Mouse (Mus musculus) ovary, postnatal 14 days (tissue): Measurements from ENCODE around the gene Olfr1276.

Experiments
- DNase-seq: peaks from one replicate; pipeline ENCODE4 v3.0.0; 2022; ENCODE audit warnings: low spot score

Olfr1276 gene

DNA sequence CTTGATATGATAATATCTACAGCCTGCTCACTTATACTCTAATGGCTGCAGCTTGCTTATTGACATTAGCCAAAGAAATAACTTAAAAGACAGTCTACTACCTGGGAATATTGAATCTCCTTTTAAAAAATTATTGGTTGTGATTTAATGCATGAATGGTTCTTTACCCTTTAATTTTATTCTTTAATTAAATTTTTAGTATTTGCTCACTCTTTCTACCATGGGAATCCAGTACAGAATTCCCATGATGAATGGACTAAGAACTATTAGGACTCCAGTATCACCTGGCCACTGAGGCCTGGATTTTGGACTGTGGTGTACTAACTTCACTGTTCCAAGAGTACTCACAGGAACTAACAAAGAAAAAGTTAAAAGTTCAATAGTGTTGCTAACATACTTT, at the start of gene Olfr1276:
Gene Olfr1276, plus strand, starts transcription at position 301 of the 400 bp plus-strand sequence.
- no peak for DNase-seq

DNA sequence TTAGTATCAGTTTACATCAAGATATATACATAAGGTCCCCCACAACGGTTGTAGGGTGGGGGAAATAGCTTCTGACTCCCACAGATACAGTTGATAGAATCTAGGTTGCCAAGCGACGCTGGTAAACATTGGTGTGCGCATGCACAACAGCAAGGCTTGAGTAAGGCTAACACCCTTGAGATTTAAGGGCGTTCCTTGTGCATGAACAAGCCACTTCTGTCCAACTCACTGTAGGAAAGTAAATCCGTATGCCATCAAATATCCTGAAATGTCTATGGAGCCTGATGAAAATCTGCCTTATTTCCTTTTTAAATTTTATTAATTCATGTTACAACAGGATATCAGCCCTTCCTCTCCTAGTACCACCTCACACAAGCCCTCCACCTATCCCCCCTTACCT, 24.8 kb upstream of the Olfr1276 start, which contains the start of gene 4930430A15Rik:
Gene 4930430A15Rik, minus strand, starts transcription at position 101 of the 400 bp plus-strand sequence.
- DNase-seq, result no peak

DNA sequence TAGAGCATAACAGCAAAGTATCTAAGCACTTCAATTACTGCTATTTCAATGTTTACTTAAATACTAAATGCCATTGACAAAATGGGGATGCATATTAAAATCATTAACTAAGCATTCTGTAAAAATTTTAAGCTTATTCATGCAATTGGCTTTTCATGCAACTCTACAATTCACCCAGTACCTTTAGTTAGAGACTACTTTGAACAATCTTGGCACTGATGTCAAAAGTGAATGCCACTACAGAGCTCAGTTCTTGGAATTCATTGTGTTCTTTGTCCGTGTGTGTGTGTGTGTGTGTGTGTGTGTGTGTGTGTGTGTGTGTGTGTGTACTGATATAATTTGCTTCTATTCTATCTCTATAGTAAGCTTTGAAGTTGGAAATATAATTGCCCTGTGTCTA, 19.1 kb upstream of the Olfr1276 start, which contains the start of gene Olfr1275:
Gene Olfr1275, minus strand, starts transcription at position 101 of the 400 bp plus-strand sequence.
- DNase-seq, result no peak

- DNase-seq, result no peak
Measured at GRCm38 (mm10) chr2:111274006-111274405, 19.7 kb downstream of the Olfr1276 start, which contains the start of gene Olfr1277. Gene Olfr1277, minus strand, starts transcription at chr2:111274106.

DNA sequence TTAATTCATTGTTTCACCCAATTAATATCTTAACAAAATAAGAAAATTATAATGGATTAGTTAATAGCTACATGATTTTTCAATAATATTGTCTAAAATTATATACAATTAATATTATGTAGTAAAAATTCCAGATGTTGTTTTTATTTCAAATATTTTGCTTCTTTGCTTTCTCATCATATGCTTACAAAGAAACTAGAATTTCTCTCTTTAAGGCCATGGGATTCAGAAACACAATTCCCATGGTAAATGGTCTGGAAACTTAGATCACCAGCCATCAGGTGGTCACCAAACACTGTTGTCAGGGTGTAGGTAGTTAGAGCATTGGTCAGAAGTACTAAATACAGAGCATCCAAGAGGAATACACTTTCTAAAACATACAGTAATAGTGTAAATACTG, 35.5 kb downstream of the Olfr1276 start, which contains the start of gene Olfr1278:
Gene Olfr1278, plus strand, starts transcription at position 301 of the 400 bp plus-strand sequence.
- DNase-seq, result no peak

DNA sequence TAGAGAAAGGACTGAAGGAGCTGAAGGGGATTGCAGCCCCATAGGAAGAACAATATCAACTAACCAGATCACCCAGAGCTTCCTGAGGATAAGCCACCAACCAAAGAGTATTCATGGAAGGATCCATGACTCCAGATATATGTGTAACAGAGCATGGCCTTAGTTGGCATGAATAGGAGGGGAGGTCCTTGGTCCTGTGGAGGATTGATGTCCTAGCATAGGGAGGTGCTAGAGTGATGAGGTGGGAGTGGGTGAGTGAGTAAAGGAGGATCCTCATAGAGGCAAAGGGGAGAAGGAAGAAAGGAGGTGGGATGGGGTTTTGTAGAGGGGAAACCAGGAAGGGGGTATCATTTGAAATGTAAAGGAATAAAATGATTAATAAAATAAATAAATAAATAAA, 44.2 kb downstream of the Olfr1276 start:
- DNase-seq, result no peak

DNA sequence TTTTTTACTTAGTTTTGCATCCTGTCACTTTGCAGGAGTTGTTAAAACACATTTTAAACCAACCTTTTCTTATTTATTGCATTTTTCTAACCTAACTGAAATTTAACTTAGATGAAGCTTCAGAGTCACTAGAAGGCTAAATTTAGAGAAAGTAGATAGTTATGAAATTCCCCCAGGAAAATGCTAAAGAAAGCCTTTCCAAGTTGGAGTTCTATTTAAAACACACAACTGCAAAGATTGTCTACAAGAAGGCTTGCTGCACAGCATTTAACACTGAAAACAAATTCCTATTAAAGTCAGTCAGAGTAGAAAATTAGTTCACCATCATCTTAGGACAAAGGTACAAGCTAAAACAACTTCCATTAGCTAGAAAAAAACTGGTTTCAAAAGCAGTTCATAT, 46.1 kb downstream of the Olfr1276 start, which contains the start of gene Olfr1279:
Gene Olfr1279, plus strand, starts transcription at position 262 of the 400 bp plus-strand sequence.
- no peak for DNase-seq
